Mouse (Mus musculus) forebrain, embryonic 16.5 days (tissue): ENCODE results near the gene Lect2. TPM values are rescaled to one million over a fixed set of nuclear protein-coding genes. Genes with fewer than 3 reads are reported as not detected.

Experiments used
- ATAC-seq: fragments of 200-750 bp; cut with Nextera tagmentation; 2 replicates; pipeline ENCODE4 v1.8.0; 2017; ENCODE audit warnings: mild to moderate bottlenecking, moderate library complexity
- H3K27ac ChIP-seq: fragments of 300-500 bp; sonication (generic); 2 replicates; pipeline ENCODE4 v1.5.1; 2014; ENCODE audit warnings: low read length, control low read depth
- H3K27me3 ChIP-seq: fragments of 300-500 bp; sonication (generic); replicated peaks from 2 replicates; pipeline ENCODE4 v1.6.1; 2014; ENCODE audit warnings: low read length; ENCODE audit not compliant: control insufficient read depth, insufficient read depth
- H3K36me3 ChIP-seq: fragments of 300-500 bp; sonication (generic); 2 replicates; pipeline ENCODE4 v1.6.1; 2014; ENCODE audit not compliant: control insufficient read depth, insufficient read depth
- H3K4me1 ChIP-seq: fragments of 300-500 bp; sonication (generic); replicated peaks from 2 replicates; pipeline ENCODE4 v1.6.1; 2014; ENCODE audit warnings: low read length; ENCODE audit not compliant: control insufficient read depth, insufficient read depth
- H3K4me2 ChIP-seq: fragments of 300-500 bp; sonication (generic); 2 replicates; pipeline ENCODE4 v1.6.1; 2014; ENCODE audit warnings: mild to moderate bottlenecking, low read length, control low read depth
- H3K4me3 ChIP-seq: fragments of 300-500 bp; sonication (generic); replicated peaks from 2 replicates; pipeline ENCODE4 v1.5.1; 2014; ENCODE audit warnings: mild to moderate bottlenecking, low read length, control low read depth
- H3K9ac ChIP-seq: fragments of 300-500 bp; sonication (generic); replicated peaks from 2 replicates; pipeline ENCODE4 v1.6.1; 2014; ENCODE audit warnings: low read depth, low read length, control low read depth
- H3K9me3 ChIP-seq: fragments of 300-500 bp; sonication (generic); 2 replicates; pipeline ENCODE4 v1.6.1; 2016; ENCODE audit warnings: low read length; ENCODE audit not compliant: control insufficient read depth
- WGBS: fragments of 180-500 bp; shearing (Covaris S2); extraction: QIAGEN DNeasy Blood & Tissue Kit; methylation state at CpG from one replicate; pipeline ENCODE4 v1.1.7; 2014; 5-methylcytosine and 5-hydroxymethylcytosine counted together
- polyA plus RNA-seq: library from polyadenylated mRNA; unstranded; fragments of >200 nt; fragmentation: Nextera tagmentation; extraction: Ambion mirVana; gene quantifications from 2 replicates; pipeline ENCODE4 v1.2.1, GENCODE M21; 2015

The Lect2 gene
- polyA plus RNA-seq, 1 experiment from 2014 or later = not detected

DNA sequence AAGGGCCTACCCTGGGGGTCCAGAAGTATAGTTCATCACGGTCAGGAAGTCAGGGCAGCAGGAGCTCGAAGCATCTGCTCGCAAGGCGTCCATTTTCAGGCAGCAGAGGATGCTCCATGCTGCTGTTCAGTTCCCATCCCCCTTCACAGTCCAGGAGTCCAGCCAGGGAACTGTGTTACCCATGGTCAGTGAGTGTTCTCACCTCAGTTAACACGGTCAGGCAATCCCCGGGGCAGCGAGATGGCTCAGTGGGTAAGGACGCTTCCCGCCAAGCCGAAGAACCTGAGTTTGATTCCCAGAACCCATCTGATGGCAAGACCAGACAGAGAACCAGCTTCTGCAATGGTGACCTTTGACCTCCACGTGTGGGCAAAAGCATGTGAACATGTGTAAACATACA lies 20.0 kb downstream of the Lect2 start:
- H3K27ac ChIP-seq = no peak overlapping the region
- H3K27me3 ChIP-seq = no peaks in the 10 kb centered on the region
- ATAC-seq = no peak
- 89% methylated on average over 11 of the region's 11 CpGs for WGBS
- H3K9ac ChIP-seq = no peak overlapping the region
- H3K4me2 ChIP-seq = no peak overlapping the region
- H3K4me3 ChIP-seq = no peak overlapping the region
- no peaks in the 10 kb centered on the region for H3K9me3 ChIP-seq
- H3K4me1 ChIP-seq = no peaks in the 10 kb centered on the region
- no peaks in the 10 kb centered on the region for H3K36me3 ChIP-seq

DNA sequence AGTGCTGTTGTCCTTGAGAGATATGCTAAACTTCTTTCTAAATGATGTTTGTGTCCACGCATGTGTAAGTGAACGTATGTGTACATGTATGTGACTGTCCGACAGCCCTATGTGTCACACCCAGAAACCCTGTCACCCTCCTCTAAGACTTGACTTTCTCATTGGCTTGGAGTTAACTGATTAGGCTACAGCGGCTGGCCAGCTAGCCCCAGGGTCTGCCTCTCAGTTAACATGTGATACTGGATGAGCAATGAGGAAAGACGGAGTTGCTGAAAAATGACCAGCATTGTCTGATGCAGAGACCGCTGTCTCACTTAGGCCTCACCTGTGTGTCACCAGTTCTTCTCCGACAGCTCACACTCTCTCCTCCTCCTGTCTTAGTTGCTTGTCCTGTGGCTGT lies 20.5 kb downstream of the Lect2 start:
- Histone ChIP-seq H3K4me1 (0 out of 2 replicates have a peak, but pooled peaks cover under 1% of the 10 kb centered on the region), H3K9ac (no peak overlapping the region), H3K9me3 (no peaks in the 10 kb centered on the region), H3K27me3 (no peaks in the 10 kb centered on the region), H3K4me2 (no peak overlapping the region), H3K36me3 (no peaks in the 10 kb centered on the region), H3K27ac (no peak overlapping the region), H3K4me3 (no peak overlapping the region)
- WGBS = 91% methylated on average over 7 of the region's 7 CpGs
- ATAC-seq = no peak

DNA sequence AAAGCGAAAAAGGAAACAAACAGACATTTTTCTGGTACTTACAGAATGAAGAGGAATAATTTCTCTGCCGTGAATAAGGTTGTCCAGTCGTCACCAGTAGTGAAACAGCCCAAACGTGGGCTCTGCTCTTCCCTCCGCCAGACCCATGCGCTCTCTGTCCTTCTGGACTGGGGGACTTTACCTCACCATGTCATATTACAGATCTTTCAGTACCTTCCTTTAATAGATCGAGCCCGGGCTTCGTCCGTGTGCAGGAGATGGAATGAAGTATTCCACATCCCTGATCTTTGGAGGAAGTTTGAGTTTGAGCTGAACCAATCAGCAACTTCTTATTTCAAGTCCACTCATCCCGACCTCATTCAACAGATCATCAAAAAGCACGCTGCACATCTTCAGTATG lies 21.4 kb downstream of the Lect2 start:
- no peak for ATAC-seq
- Histone ChIP-seq H3K9ac (no peak overlapping the region), H3K36me3 (no peaks in the 10 kb centered on the region), H3K9me3 (no peaks in the 10 kb centered on the region), H3K4me1 (0 out of 2 replicates have a peak, but pooled peaks cover 3% of the 10 kb centered on the region), H3K4me2 (no peak overlapping the region), H3K4me3 (no peak overlapping the region), H3K27ac (no peak overlapping the region), H3K27me3 (no peaks in the 10 kb centered on the region)
- WGBS = 86% methylated on average over 12 of the region's 12 CpGs

- peak; percentile 8; the same call in 1 of the 2 replicates for ATAC-seq
- H3K4me2 ChIP-seq = peak overlapping the region; percentile 90
- H3K9ac ChIP-seq = peak overlapping the region; percentile 70
- 6% methylated on average over 8 of the region's 8 CpGs for WGBS
- peak overlapping the region; percentile 73 for H3K4me3 ChIP-seq
- no peaks in the 10 kb centered on the region for H3K27me3 ChIP-seq
- 0 out of 2 replicates have a peak, but pooled peaks cover 3% of the 10 kb centered on the region for H3K4me1 ChIP-seq
- no peaks in the 10 kb centered on the region for H3K9me3 ChIP-seq
- H3K36me3 ChIP-seq = no peaks in the 10 kb centered on the region
- no peak overlapping the region for H3K27ac ChIP-seq
Observed at GRCm38 (mm10) chr13:56522821-56523167, 25.5 kb downstream of the Lect2 start.

DNA sequence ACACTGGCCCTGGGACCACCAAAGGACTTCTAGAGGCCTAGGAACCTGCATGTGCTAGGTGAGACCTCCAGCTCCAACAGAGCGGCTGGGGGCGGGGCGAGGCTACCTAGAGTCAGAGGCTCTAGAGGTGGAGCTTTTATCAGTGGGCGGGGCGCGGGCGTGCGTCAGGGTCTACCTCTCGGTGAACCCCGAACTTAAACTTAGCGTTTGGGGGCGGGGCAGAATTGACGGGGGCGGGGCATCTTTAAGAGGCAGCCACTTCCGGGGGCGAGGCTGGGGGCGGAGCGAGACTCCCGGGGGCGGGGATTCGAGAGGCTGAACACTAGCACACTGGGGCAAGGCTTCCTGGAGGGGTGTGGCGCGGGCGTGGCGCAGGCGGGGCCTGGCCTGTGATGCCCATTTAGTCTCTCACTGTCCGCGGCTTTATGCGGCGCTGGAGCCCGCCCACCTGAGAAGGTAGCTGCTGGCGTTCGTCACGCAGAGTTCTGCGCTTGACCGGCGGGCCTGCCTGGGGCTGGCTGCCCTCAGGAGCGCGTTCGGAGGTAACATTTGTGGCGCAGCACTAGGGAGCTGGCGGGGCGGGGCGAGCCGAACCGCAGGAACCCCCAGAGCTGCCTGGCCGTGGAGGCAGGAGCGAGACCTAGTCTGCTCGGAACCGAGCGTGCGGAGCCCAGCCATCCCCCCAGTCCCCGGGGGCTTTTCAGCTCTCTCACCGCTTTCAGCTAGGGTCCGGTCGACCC lies 26.1 kb downstream of the Lect2 start, which contains the start of gene Fbxl21:
Gene Fbxl21, plus strand, starts transcription at position 392 of the 740 bp plus-strand sequence.
- ATAC-seq = peak; percentile 99
- peak within 1 kb of the TSS; percentile 90 for H3K4me2 ChIP-seq
- no peak within 1 kb of the TSS for H3K27ac ChIP-seq
- under 1% methylated on average over 56 of the region's 56 CpGs for WGBS
- peak within 1 kb of the TSS; percentile 70 for H3K9ac ChIP-seq
- H3K36me3 ChIP-seq = no peaks in the 10 kb centered on the region
- peak within 1 kb of the TSS; percentile 73 for H3K4me3 ChIP-seq
- H3K4me1 ChIP-seq = 0 out of 2 replicates have a peak, but pooled peaks cover 3% of the 10 kb centered on the region
- no peaks in the 10 kb centered on the region for H3K9me3 ChIP-seq
- no peaks in the 10 kb centered on the region for H3K27me3 ChIP-seq

GRCm38 (mm10) chr13:56516816-56517215 lies 31.5 kb downstream of the Lect2 start:
- H3K4me1 ChIP-seq = no peaks in the 10 kb centered on the region
- H3K9ac ChIP-seq = no peak overlapping the region
- no peaks in the 10 kb centered on the region for H3K27me3 ChIP-seq
- WGBS = 5% methylated on average over 7 of the region's 7 CpGs
- H3K9me3 ChIP-seq = no peaks in the 10 kb centered on the region
- no peak overlapping the region for H3K4me3 ChIP-seq
- H3K27ac ChIP-seq = no peak overlapping the region
- no peak overlapping the region for H3K4me2 ChIP-seq
- ATAC-seq = no peak
- no peaks in the 10 kb centered on the region for H3K36me3 ChIP-seq

DNA sequence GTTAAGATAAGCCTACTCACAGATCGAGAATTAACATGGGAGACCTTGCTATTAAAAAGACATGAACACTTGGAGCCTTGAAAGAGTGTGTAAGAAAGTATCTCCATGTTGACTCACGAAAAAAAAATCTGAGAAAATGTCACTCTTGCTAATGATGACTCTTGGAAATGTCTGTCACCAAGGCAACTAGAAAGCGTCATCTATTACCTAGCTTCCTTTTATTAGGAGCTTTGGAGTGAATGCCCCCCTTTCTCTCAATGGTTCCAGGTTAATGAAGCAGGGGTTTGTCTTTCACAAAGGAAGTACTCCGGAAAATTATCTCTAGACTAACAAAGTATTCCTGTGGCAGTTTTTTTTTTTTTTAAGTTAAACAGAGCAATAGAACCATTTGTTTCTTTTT lies 32.0 kb downstream of the Lect2 start:
- H3K27ac ChIP-seq = no peak overlapping the region
- H3K4me1 ChIP-seq = no peaks in the 10 kb centered on the region
- no peak overlapping the region for H3K4me2 ChIP-seq
- WGBS = 22% methylated on average over 4 of the region's 4 CpGs
- ATAC-seq = no peak
- no peaks in the 10 kb centered on the region for H3K36me3 ChIP-seq
- no peak overlapping the region for H3K4me3 ChIP-seq
- no peak overlapping the region for H3K9ac ChIP-seq
- no peaks in the 10 kb centered on the region for H3K27me3 ChIP-seq
- no peaks in the 10 kb centered on the region for H3K9me3 ChIP-seq

DNA sequence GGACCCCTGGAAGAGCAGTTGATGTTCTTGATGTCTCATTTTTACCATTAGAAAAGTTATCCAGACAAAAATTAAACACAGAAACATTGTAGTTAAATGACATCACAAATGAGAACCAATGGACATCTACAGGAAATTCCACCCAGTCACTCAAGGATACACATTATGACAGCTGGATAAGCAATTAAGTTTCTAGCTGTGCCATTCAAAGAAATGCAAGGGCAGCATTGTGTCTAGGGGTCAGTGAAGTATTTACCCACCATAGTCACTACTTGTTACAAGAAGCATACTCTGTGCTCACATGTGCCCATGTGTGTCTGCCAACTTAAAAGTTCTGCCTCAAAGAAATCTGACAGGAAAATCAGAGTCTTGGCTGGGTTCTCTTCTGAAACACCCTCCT lies 34.7 kb downstream of the Lect2 start:
- Histone ChIP-seq H3K27me3 (no peaks in the 10 kb centered on the region), H3K4me1 (no peaks in the 10 kb centered on the region), H3K9ac (no peak overlapping the region), H3K36me3 (no peaks in the 10 kb centered on the region), H3K27ac (no peak overlapping the region), H3K4me3 (no peak overlapping the region), H3K9me3 (no peaks in the 10 kb centered on the region), H3K4me2 (no peak overlapping the region)
- no peak for ATAC-seq

DNA sequence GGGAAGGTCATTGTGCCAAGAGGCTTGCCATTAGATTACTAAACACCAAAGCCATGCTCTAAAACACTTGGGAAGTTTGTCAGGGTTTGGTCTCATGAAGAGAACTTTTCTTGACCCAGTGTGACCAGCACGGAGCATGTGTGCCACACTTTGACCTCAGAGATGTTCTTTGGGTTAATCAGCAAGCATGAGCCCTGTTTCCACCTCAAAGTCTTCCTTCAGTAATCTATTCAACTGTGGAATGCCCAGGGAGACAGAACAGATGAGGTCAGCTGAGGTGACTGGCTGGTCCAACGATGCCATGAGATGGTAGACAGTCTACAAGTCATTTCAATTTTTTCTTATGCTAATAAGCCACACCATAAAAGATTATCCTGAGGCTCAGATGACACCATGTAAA lies 38.5 kb downstream of the Lect2 start:
- no peak overlapping the region for H3K4me2 ChIP-seq
- WGBS = 81% methylated on average over 2 of the region's 2 CpGs
- H3K4me3 ChIP-seq = no peak overlapping the region
- H3K9ac ChIP-seq = no peak overlapping the region
- no peaks in the 10 kb centered on the region for H3K9me3 ChIP-seq
- H3K27ac ChIP-seq = no peak overlapping the region
- no peaks in the 10 kb centered on the region for H3K36me3 ChIP-seq
- H3K4me1 ChIP-seq = no peaks in the 10 kb centered on the region
- no peaks in the 10 kb centered on the region for H3K27me3 ChIP-seq
- ATAC-seq = no peak
